Mouse (Mus musculus): ENCODE data around the gene Stard3.
"Not testable (repeated sequence)": the region's sequence is repeated elsewhere in the genome, so short reads cannot be mapped to it uniquely, and the experiment has no call there.

Stard3 gene

GRCm38 (mm10) chr11:98372406-98372805 lies 14.2 kb downstream of the Stard3 start:
- no peak for DNase-seq (ENCODE audit: low spot score in 2 of 2)

- DNase-seq (ENCODE audit: low spot score in 2 of 2): no peak
These were observed 15.1 kb downstream of the Stard3 start for GRCm38 (mm10) chr11:98373244-98373643.

DNA sequence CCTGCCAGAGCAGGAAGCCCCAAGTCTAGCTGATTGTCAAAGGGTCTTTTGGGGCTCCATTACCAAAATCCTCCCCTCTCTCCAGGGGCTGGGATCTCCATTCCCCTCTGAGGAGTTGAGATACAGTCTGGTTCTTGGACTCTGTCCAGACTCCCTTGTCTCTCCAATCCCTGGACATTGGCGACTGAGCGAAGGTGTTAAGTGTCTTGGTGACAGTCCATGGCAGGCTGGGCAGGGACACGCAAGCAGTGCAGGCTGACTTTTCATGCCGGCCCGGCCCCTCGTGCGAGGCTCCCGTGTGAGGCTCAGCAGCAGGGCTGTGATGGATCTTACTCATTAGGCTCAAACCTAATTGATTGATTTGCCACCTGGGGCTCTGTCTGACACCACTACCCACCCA lies 16.1 kb downstream of the Stard3 start:
- DNase-seq (ENCODE audit: low spot score in 2 of 2): no peak

DNA sequence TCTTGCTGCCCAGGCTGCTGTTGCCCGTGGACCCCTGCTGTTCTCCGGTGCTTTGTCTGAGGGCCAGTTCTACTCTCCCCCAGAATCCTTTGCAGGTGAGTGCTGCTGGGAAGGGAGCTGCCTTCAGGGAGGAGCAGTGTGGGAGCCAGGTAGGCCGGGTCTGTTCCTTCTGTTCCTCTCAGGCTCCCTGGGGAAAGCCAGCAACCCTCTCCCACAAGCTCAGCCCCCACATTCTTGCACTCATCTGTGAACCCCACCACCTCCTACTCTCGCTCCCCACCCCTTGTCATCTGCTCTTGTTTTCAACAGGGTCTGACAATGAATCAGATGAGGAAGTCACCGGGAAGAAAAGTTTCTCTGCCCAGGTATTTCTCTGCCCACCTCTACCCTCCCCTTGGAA lies 18.6 kb downstream of the Stard3 start:
- no peak for DNase-seq (ENCODE audit: low spot score in 2 of 2)

GRCm38 (mm10) chr11:98377787-98378186 lies 19.6 kb downstream of the Stard3 start:
- DNase-seq (ENCODE audit: low spot score in 2 of 2): no peak

DNA sequence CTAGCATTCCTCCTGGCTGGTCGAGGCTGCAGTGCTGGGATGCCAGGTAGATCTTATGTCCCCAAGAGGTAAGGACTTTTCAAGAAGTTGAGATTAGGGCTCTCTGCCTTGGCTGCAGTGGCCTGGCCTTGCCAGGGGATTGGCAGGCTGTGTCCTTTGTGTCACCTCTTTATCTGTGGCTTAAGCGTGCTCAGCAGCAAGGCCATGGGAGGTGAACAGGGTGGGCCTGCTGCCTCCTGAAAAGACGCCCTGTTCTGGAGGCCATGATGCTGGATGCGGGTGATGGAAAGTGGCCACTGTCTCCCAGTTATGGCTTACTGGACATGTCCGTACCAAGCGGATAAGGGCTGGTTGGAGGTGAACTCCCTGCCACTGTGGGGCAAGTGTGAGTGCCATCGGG lies 21.2 kb downstream of the Stard3 start:
- DNase-seq (ENCODE audit: low spot score in 2 of 2): no peak

DNA sequence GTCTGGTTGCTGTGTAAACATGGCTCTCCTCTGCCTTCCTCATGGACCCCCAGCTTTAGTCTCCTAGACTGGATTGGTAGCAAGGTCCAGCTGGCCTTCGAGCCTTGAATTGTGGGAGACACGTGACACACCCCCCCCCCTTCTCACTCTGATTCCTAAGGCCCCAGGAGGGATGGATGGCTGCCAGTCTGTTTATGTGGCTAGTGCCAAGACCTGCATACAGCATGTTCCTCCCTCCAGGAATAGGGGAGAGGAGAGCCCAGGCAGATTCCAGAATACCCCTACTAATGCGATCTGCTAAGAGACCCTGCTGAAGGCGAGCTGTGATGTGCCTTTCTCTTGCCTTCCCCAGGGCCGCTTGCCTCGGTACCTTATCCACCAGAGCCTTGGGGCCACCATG lies 21.9 kb downstream of the Stard3 start:
- DNase-seq (ENCODE audit: low spot score in 2 of 2): no peak

DNA sequence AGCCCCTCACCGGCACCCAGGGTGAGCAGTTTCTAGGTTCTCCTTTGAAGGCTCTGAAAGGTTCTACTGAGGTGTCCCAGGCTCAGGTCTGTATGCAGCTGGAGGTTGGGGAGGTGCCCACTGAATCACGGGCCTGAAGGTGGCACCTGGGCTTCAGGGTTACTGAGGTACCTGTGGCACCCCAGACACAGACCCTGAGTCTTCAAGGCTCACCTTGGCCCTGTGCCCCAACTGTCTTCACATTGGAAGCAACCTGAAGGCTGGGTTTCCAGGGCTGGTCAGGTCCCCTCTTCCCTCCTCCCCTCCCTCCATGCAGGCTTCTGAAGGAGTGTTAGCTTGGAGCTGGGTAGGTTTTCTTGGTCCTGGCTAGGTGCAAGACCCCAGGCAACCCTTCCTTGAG lies 23.5 kb downstream of the Stard3 start:
- DNase-seq (ENCODE audit: low spot score in 2 of 2): no peak

- not testable (repeated sequence) for DNase-seq (ENCODE audit: low spot score in 2 of 2)
These were observed 24.2 kb downstream of the Stard3 start for GRCm38 (mm10) chr11:98382405-98382804.

DNA sequence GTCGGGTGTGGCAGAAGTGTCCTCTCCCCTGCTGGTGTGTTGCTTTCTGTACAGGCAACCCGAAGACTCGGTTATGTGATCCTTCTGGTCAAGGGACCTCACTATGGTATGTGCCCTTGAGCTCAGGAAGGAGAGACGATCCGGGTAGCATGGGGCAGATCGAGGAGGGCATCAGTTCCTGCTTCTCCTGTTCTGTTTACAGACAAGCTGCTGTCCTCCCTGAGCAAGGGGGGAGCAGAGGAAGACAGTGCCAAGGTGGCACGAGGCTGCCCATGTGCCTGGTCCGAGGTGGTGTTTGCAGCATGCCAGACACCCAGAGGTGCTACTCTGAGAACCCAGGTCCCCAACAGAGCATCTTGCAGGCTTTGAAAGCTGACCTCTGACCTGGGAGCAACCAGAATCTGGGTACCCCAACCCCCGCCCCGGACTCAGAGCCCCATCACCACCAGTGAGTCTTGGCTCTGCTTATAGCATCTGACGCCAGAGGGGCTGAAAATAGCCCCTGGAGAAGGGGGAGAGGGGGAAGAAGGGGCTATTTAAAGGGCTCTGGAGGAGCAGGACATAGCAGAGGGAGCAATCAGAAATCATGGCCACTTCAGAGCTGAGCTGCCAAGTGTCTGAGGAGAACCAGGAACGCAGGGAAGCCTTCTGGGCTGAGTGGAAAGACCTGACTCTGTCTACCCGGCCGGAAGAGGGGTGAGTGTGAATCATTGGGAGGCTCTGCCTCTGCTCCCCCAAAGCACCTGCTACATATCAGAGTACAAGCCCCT lies 25.3 kb downstream of the Stard3 start, which contains the start of gene Tcap:
Gene Tcap, plus strand, starts transcription at position 551 of the 770 bp plus-strand sequence.
- no peak for DNase-seq (ENCODE audit: low spot score in 2 of 2)

DNA sequence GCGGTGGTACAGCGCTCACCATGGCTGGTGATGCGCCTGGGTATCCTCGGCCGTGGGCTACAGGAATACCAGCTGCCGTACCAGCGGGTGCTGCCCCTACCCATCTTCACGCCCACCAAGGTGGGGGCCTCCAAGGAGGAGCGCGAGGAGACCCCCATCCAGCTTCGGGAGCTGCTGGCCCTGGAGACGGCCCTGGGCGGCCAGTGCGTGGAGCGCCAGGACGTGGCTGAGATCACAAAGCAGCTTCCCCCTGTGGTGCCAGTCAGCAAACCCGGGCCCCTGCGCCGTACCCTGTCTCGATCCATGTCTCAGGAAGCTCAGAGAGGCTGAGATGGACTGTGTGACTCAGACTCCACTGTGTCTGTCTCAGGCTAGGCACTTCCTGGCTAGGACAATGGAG lies 26.0 kb downstream of the Stard3 start:
- DNase-seq (ENCODE audit: low spot score in 2 of 2): no peak

- no peak for DNase-seq (ENCODE audit: low spot score in 2 of 2)
These were observed 26.8 kb downstream of the Stard3 start for GRCm38 (mm10) chr11:98384721-98385637.

- no peak for DNase-seq (ENCODE audit: low spot score in 2 of 2)
These were observed 27.7 kb downstream of the Stard3 start, which contains the start of gene Pnmt for GRCm38 (mm10) chr11:98385638-98386585. Gene Pnmt, plus strand, starts transcription at chr11:98386450.

GRCm38 (mm10) chr11:98386596-98386995 lies 28.4 kb downstream of the Stard3 start:
- DNase-seq (ENCODE audit: low spot score in 2 of 2): no peak

- DNase-seq (ENCODE audit: low spot score in 2 of 2): no peak
These were observed 28.9 kb downstream of the Stard3 start for GRCm38 (mm10) chr11:98387056-98387577.

GRCm38 (mm10) chr11:98388282-98388681 lies 30.1 kb downstream of the Stard3 start:
- no peak for DNase-seq (ENCODE audit: low spot score in 2 of 2)

GRCm38 (mm10) chr11:98389221-98389780 lies 31.1 kb downstream of the Stard3 start:
- peak; percentile 28 to 44 for DNase-seq (ENCODE audit: low spot score in 2 of 2)

- DNase-seq (ENCODE audit: low spot score in 2 of 2): no peak
These were observed 32.0 kb downstream of the Stard3 start for GRCm38 (mm10) chr11:98390141-98390540.

DNA sequence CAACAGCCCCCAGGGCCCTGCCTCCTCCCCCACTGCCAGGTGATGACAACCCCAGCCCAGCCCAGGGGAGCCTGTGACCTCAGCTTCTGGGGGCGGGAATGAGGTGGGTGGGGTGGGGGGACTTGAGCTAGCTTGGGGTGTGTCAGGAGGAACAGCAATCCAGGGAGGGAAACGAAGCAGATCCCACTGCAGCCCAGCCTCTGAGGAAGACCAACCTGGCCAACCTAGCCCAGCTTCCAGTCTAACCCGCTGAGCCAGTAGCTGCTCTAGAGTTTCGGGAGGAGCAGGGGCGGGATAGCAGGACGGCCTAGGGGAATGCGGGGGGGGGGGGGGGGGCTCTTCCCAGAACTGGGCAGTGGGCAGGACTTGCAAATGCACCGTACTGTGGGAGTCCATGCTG lies 33.9 kb downstream of the Stard3 start:
- DNase-seq (ENCODE audit: low spot score in 2 of 2): no peak

GRCm38 (mm10) chr11:98392645-98393044 lies 34.5 kb downstream of the Stard3 start:
- DNase-seq (ENCODE audit: low spot score in 2 of 2): no peak

GRCm38 (mm10) chr11:98393317-98393716 lies 35.1 kb downstream of the Stard3 start:
- DNase-seq (ENCODE audit: low spot score in 2 of 2): no peak

All from urinary bladder, postnatal 36 days (tissue).